Mouse (Mus musculus) hindbrain, embryonic 11.5 days (tissue): ENCODE measurements around the gene Tmem117. TPM values are rescaled to one million over a fixed set of nuclear protein-coding genes. Genes with fewer than 3 reads are reported as not detected.

Experiments used
- ATAC-seq: fragments of 200-750 bp; cut with Nextera tagmentation; 2 replicates; pipeline ENCODE4 v1.8.0; 2017; ENCODE audit warnings: mild to moderate bottlenecking, moderate TSS enrichment, moderate library complexity; ENCODE audit not compliant: low FRiP score
- DNase-seq: peaks from one replicate; pipeline ENCODE4 v3.0.0-alpha.2; 2015; ENCODE audit warnings: low spot score
- H3K27ac ChIP-seq: fragments of 300-500 bp; sonication (generic); 2 replicates; pipeline ENCODE4 v1.5.1; 2014; ENCODE audit warnings: mild to moderate bottlenecking, low read depth, low read length
- H3K27me3 ChIP-seq: fragments of 300-500 bp; sonication (generic); 2 replicates; pipeline ENCODE4 v1.6.1; 2014; ENCODE audit warnings: mild to moderate bottlenecking, low read length, moderate library complexity, mixed read lengths; ENCODE audit not compliant: control insufficient read depth, insufficient read depth
- H3K36me3 ChIP-seq: fragments of 300-500 bp; sonication (generic); 2 replicates; pipeline ENCODE4 v1.6.1; 2014; ENCODE audit warnings: mild to moderate bottlenecking, low read length, moderate library complexity, mixed read lengths; ENCODE audit not compliant: control insufficient read depth, insufficient read depth
- H3K4me1 ChIP-seq: fragments of 300-500 bp; sonication (generic); replicated peaks from 2 replicates; pipeline ENCODE4 v1.6.1; 2014; ENCODE audit warnings: low read length, mixed read lengths; ENCODE audit not compliant: control insufficient read depth, insufficient read depth
- H3K4me2 ChIP-seq: fragments of 300-500 bp; sonication (generic); replicated peaks from 2 replicates; pipeline ENCODE4 v1.6.1; 2014; ENCODE audit warnings: mild to moderate bottlenecking, low read depth, low read length
- H3K4me3 ChIP-seq: fragments of 300-500 bp; sonication (generic); 2 replicates; pipeline ENCODE4 v1.5.1; 2014; ENCODE audit warnings: low read depth, low read length
- H3K9ac ChIP-seq: fragments of 300-500 bp; sonication (generic); 2 replicates; pipeline ENCODE4 v1.6.1; 2014; ENCODE audit warnings: low read depth, low read length
- H3K9me3 ChIP-seq: fragments of 300-500 bp; sonication (generic); 2 replicates; pipeline ENCODE4 v1.6.1; 2016; ENCODE audit warnings: low read length; ENCODE audit not compliant: control insufficient read depth
- WGBS: fragments of 180-500 bp; shearing (Covaris S2); extraction: QIAGEN DNeasy Blood & Tissue Kit; methylation state at CpG from one replicate; pipeline ENCODE4 v1.1.7; 2014; 5-methylcytosine and 5-hydroxymethylcytosine counted together
- polyA plus RNA-seq: library from polyadenylated mRNA; unstranded; fragments of >200 nt; fragmentation: Nextera tagmentation; extraction: Ambion mirVana; gene quantifications from 2 replicates; pipeline ENCODE4 v1.2.1, GENCODE M21; 2014

Tmem117 gene
- 2.0 and 3.3 TPM in 2 replicates for polyA plus RNA-seq

DNA sequence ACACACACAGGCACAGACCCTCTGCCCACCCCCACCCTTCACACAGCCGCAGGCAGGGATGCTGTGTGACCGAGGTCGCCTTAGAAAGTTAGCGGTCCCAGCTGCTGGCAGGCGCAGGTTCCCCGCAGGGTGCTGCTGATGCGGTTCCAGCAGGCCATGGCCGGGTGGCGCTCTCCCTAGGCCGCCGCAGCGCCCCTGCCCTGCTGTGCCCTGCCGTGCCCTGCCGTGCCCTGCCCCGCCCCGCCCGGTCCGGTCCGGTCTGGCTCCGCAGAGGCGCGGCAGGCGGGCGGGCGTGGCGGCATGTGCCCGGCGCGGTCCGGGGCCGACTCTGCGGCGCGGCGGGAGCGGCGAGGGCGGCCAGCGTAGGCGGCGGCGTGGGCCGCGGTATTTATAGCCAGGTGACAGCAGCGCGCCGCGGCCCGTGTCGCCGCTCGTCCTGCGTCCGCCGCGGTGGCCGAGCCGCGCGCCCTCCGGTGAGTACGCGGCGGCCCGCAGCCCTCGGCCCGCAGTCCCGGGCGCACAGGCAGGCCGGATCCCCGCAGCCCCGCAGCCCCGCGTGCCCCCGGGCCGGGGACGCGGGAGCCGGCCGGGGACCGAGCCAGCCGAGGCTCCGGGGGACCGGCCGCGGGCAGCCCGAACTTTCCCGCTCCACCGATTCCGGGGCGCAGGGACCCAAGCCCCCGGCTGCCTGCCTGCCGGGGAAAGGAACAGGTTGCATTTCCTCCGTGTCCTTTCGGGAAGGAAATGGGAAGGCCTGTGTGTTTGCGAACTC is at the start of gene Tmem117:
TSS of gene Tmem117 (plus strand) at position 403 of the 772 bp plus-strand sequence.
- no peaks in the 10 kb centered on the region for H3K36me3 ChIP-seq
- WGBS: 1% methylated on average over 72 of the region's 96 CpGs
- no peaks in the 10 kb centered on the region for H3K27me3 ChIP-seq
- ATAC-seq (peak; percentile 76), DNase-seq (peak; percentile 53)
- H3K9ac ChIP-seq: peak within 1 kb of the TSS; percentile 58
- H3K4me2 ChIP-seq: peak within 1 kb of the TSS; percentile 98
- no peaks in the 10 kb centered on the region for H3K9me3 ChIP-seq
- peak within 1 kb of the TSS; percentile 50 for H3K4me3 ChIP-seq
- no peak within 1 kb of the TSS for H3K27ac ChIP-seq
- no peaks in the 10 kb centered on the region for H3K4me1 ChIP-seq

DNA sequence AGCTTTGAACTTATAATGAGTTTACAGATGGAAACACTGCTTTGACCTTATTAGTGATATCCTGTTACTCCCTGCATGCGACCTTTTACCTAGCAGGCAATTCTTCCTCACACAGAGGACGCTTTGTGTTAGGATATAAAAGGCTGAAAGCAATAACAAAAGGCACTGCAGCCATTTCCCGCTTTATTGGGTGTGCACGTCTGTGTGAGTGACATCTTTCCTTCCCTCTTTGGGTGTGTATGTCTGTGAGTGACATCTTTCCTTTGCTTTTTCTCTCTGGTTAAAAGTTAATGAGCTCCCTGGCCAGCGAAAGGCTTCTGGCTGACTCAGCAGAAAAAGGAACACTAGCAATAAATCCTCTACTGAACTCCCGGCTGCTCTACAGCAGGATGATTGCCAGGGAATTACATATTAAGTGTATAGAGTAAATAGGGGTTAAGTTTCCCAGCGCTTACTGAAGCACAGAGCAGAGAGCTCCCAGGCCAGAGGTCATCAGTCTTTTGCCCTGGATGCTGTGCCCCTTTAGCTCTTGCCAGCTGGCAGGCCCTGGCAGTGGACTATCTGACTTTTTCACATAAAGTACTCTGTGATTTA is 46.9 kb upstream of the Tmem117 start:
- H3K9me3 ChIP-seq: no peaks in the 10 kb centered on the region
- no peak overlapping the region for H3K27ac ChIP-seq
- no peak overlapping the region for H3K4me2 ChIP-seq
- no peaks in the 10 kb centered on the region for H3K27me3 ChIP-seq
- ATAC-seq (no peak), DNase-seq (no peak)
- WGBS: 60% methylated on average over 7 of the region's 7 CpGs
- H3K9ac ChIP-seq: no peak overlapping the region
- H3K4me1 ChIP-seq: no peaks in the 10 kb centered on the region
- H3K36me3 ChIP-seq: peaks cover 13% of the 10 kb centered on the region; the same call in 1 of the 2 replicates
- no peak overlapping the region for H3K4me3 ChIP-seq

DNA sequence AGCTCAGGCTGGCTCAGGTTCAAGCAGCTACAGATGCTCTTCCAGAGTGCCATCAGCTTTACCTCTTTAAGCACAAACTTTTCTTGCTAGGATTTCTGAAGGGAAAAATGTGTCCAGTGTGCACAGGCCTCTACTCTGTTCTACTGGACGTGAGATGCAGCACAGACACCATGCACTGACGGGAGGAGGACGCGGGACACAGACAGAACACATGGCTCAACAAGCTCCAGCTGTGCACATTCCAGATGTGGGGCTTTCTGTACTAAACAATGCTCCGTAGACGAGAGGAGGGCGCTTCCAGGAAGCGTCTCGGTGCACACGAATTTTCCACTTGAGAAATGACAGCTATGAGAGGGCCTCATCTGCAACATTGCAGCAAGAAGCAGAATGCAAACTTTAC is 45.9 kb upstream of the Tmem117 start:
- ATAC-seq (no peak), DNase-seq (no peak)
- H3K4me3 ChIP-seq: no peak overlapping the region
- 92% methylated on average over 10 of the region's 10 CpGs for WGBS
- H3K4me2 ChIP-seq: no peak overlapping the region
- no peak overlapping the region for H3K27ac ChIP-seq
- H3K36me3 ChIP-seq: peaks cover 13% of the 10 kb centered on the region; the same call in 1 of the 2 replicates
- no peaks in the 10 kb centered on the region for H3K4me1 ChIP-seq
- no peak overlapping the region for H3K9ac ChIP-seq
- no peaks in the 10 kb centered on the region for H3K27me3 ChIP-seq
- no peaks in the 10 kb centered on the region for H3K9me3 ChIP-seq

DNA sequence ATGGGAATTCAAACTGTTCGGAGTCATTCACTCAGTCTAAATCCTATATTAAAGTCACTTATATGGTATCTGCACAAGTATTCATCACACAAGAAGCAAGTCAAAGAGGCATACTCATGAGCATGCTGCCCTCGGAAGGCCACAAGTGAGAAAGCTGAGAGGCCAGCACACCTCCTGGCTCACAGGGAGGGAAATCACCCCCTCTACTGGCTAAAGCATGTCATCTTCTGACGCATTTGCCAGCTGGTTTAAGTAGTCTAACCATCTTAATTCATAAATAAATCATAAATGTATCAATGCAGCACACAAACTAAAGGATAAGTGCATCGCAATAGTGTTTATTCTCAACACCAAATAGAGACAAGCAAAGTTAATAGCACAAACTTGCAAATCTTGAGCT is 44.3 kb upstream of the Tmem117 start:
- WGBS: 88% methylated on average over 4 of the region's 4 CpGs
- Histone ChIP-seq H3K9ac (no peak overlapping the region), H3K9me3 (no peaks in the 10 kb centered on the region), H3K27me3 (no peaks in the 10 kb centered on the region), H3K27ac (no peak overlapping the region), H3K4me2 (no peak overlapping the region), H3K36me3 (peaks cover 13% of the 10 kb centered on the region; the same call in 1 of the 2 replicates), H3K4me1 (no peaks in the 10 kb centered on the region), H3K4me3 (no peak overlapping the region)
- ATAC-seq: no peak
- DNase-seq: no peak

DNA sequence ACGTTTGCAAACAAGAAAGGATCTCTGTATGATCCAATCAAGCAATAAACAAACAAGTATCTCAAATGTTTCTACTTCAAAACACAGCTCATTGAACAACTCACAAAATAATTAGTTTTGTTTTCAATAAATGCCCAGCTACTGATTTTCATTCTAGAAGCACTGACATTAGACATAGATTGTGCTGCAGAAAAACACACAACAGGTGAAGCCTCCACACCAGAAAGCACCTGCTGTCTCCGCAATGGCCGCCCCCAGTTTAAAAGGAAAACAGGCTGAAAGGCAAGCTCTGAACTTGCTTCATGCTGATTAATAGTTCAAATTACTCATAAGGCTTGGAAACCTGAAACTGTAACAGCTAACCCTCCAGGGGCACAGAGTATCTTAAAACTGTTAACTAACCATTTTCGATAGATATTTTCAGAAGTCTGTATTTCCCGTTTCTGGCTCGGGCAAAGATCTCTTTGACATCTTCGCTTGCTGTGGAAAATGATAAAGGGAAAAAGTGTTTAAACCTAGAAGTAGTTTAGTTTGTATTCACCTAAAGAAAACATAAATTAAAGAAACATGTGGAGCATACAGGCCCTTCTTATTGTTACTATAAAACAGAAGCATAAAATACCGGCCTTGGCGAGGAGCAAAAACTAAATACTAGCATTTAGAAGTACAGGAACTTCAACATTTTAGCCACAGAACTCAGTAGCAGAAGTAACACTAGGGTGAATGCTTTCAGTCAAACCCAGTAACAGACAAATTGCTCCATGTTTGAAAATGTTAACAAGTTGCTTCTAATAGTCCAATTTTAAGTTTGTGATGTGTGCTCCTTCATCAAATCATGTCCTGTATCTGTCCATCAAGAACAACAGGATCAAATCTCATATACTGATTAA is 41.0 kb upstream of the Tmem117 start:
- Histone ChIP-seq H3K9ac (no peak overlapping the region), H3K27ac (no peak overlapping the region), H3K36me3 (no peaks in the 10 kb centered on the region), H3K4me3 (no peak overlapping the region; the same call in 1 of the 2 replicates), H3K9me3 (no peaks in the 10 kb centered on the region), H3K27me3 (no peaks in the 10 kb centered on the region), H3K4me2 (no peak overlapping the region), H3K4me1 (no peaks in the 10 kb centered on the region)
- DNase-seq: no peak
- no peak for ATAC-seq
- WGBS: 88% methylated on average over 9 of the region's 9 CpGs

DNA sequence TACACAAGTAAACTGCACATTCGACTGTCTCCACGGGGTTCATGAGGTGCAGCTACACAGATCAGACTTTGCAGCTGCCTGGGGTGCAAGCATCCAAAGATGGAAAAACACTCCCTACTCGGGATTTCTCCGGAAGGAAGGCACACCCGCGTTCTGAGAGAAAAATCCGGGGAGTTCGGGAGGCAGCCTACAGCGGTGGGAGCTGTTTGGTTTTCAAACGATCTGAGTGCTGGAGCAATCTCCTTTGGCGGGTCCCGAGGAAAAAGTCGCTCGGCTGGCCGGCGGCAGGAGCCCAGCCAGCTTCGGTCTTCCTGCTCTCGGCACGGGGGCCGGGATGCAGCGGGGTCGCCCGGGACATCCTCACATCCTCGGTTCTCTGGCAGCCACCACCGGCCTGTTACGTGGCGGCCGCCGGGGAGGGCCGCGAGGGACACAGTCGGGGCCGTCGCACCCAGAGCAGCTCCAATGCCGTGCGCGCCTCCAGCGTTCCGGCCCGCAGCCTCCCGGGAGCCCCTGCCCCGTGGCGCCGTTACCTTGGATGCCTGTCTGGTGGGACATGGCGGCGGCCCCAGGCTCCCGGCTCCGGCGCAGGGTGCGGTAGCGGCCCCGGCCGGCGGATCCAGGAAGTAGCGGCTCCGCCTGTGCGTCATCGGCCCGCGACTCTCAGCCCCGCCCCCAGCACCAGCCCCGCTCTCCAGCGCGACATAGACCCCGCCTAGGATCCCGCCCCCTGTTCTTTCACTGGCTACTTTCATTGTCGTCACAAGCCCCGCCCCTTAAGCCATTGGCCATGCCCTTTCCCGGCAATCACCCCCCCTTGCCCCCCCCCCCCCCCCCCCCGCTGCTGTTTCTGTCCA is 39.6 kb upstream of the Tmem117 start, which contains the start of gene Twf1:
TSS of gene Twf1 (minus strand) at position 671 of the 857 bp plus-strand sequence.
- Histone ChIP-seq H3K4me2 (peak within 1 kb of the TSS; percentile 71), H3K36me3 (no peaks in the 10 kb centered on the region), H3K9me3 (no peaks in the 10 kb centered on the region), H3K4me3 (peak within 1 kb of the TSS; percentile 89), H3K4me1 (no peaks in the 10 kb centered on the region), H3K27ac (peak within 1 kb of the TSS; percentile 70), H3K27me3 (no peaks in the 10 kb centered on the region), H3K9ac (peak within 1 kb of the TSS; percentile 94)
- DNase-seq (peak; percentile 98), ATAC-seq (peak; percentile 99)
- under 1% methylated on average over 65 of the region's 70 CpGs for WGBS

DNA sequence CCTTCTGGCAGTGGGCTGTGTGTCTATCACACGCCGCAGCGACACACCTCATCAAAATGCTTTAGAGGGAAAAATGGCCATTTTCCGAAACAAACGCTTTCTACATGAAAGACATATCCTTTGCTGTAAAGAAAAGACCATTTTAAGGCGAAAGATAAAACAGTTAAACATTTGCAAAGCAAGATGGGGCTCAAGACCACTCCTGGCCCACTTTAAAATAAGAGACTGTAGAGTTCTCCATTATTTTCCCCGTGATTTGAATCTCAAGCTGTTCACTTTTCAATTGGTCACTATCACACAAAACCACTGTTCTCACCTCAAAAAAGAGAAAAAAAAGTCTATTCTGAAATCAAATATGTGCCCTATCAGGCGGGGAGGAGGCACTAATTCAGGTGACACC is 38.9 kb upstream of the Tmem117 start:
- Histone ChIP-seq H3K4me1 (no peaks in the 10 kb centered on the region), H3K9me3 (no peaks in the 10 kb centered on the region), H3K27me3 (no peaks in the 10 kb centered on the region), H3K4me2 (peak overlapping the region; percentile 35; the same call in 1 of the 2 replicates), H3K4me3 (peak overlapping the region; percentile 89), H3K36me3 (no peaks in the 10 kb centered on the region), H3K9ac (no peak overlapping the region), H3K27ac (no peak overlapping the region)
- no peak for DNase-seq
- ATAC-seq: peak; percentile 42
- WGBS: 21% methylated on average over 5 of the region's 8 CpGs

DNA sequence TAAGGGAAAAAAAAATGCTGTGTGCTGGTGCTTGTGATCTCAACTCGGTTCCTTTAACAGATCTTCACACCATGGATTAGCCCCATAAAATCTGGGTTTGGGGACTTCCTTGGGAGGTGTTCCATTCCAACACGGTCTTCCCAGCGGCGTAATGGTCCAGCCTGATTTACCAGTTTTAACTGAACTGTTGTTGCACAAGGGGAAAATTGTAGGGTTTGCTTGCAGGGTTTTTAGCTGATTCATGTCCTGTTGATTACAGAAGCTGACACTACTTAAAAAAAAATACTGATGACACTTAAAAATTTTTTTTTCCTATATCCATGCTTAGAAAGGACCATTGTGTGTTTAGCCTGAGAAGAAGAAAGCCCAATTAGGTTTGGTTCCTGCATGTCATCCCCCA is 37.7 kb upstream of the Tmem117 start:
- ATAC-seq: no peak
- H3K27ac ChIP-seq: no peak overlapping the region
- WGBS: 84% methylated on average over 4 of the region's 4 CpGs
- H3K4me2 ChIP-seq: no peak overlapping the region
- H3K27me3 ChIP-seq: no peaks in the 10 kb centered on the region
- H3K4me1 ChIP-seq: no peaks in the 10 kb centered on the region
- no peak overlapping the region for H3K9ac ChIP-seq
- H3K4me3 ChIP-seq: no peak overlapping the region
- H3K9me3 ChIP-seq: no peaks in the 10 kb centered on the region
- no peaks in the 10 kb centered on the region for H3K36me3 ChIP-seq
- no peak for DNase-seq
